Mouse (Mus musculus): ENCODE data around the gene Ddx23.

The Ddx23 gene

DNA sequence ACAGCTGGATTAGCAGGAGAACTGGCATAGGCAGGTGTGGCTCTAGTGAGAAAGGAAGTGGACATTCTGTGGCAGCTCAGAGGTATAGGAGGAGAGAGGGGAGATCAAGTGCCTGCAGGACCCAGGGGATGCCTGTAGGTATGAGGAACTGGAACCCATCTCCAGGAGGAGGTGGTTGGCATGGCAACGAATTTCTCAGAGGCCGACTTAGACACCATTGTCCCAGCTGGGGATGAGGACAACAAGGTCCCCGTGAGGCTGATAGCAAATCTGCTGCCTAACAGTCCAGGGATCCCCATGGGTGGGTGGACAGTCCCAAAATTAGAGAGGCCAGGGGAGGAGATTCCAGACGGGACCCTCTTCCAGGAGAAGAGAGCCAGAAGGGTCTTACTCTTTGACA, 29.8 kb downstream of the Ddx23 start:
- DNase-seq (ENCODE audit: low spot score in 2 of 2): no peak

- DNase-seq (ENCODE audit: low spot score in 2 of 2): peak in 1 of 2 experiments; percentile 69
These were observed 30.5 kb downstream of the Ddx23 start for GRCm38 (mm10) chr15:98632107-98632744.

DNA sequence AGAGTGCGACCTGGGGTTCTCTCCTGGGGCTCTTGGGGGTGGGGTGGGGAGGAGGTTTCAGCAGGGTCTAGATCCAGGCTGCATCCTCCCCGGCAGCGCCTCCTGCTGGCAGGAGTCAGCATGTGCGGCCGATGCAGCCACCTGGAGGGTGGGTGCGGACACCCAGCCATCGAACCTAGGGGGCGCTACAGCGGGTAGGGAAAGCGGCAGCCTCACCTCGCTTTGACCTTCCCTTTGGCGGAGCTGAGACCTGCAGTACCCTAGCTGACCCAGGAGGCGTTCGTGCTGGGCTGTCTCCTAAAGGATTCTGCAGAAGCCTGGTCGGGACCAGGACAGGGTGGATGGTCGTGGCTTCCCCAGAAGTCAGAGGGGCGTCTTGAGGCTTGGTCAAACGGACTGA, 31.2 kb downstream of the Ddx23 start:
- DNase-seq (ENCODE audit: low spot score in 2 of 2): no peak

DNA sequence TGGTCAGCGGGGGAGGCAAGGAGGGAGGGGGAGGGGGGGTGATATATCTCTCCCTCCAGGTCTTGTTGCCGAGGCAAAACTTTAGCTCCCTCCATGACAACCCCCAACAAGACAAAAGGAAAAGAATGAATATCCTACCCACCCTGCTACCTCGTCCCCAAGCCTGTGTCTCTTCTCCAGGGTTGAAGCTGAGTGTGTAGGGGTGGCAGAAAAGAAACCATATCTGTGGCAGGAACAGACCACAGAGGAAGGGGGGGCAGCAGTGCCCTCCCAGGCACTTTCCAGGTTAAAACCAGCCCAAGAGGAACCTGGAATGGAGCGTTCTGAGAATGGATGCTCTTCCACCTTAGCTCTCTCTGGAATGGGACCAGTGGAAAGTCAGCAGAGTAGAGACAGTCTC, 32.2 kb downstream of the Ddx23 start, which contains the start of gene Cacnb3:
Gene Cacnb3 (plus strand): TSS at position 301 of the 400 bp plus-strand sequence.
- no peak for DNase-seq (ENCODE audit: low spot score in 2 of 2)

DNA sequence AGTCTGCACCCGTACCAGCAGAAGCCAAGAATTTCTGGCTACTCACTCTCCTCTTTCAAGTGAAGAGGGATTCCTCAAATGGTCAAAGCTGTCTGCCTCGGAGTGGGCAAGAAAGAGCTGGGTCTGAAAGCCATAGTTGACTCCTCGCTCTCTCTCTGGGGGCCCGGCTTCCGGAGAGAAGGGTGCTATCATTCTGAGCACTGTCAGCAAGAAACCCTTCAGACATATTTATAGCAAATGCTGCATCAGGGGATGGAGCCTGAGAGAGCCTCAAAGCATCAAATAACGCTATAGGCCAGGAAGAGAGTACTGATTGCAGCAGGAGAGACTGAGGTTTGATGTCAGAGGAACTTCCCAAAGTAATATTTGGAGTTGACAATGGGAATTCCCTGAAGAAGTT, 33.2 kb downstream of the Ddx23 start:
- DNase-seq (ENCODE audit: low spot score in 2 of 2): no peak

DNA sequence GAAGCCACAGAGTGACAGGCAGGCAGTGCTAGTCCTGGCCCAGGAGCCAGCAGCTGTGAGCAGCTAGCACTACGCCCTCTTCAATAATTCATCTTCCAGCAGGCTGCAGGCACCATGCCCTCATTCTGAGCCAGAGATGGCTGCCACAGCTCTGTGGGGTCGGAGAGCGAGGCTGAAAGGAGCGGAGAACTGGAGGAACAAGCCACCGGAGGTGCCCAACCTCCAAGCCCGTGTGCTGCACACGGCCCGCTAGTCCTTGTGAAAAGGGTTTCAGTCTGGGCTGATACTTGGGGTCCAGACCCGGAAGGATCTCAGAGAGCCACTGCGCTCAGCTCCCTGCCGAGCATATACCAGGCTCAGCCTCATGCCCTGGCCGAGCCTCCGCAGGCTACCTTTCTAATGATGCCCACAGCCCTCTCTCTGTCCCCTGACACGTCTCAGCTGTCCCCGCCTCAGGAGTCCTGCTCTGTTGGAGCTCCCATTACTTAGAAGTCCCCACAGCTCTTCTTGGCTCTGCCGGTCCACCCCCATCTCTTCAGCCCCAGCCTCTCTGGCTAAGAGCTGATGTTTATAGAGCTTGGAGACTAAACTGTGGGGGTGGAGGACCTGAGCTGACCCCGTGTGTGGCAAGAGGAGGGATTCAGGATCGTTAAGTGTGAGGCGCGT, 34.0 kb downstream of the Ddx23 start:
- no peak for DNase-seq (ENCODE audit: low spot score in 2 of 2)

DNA sequence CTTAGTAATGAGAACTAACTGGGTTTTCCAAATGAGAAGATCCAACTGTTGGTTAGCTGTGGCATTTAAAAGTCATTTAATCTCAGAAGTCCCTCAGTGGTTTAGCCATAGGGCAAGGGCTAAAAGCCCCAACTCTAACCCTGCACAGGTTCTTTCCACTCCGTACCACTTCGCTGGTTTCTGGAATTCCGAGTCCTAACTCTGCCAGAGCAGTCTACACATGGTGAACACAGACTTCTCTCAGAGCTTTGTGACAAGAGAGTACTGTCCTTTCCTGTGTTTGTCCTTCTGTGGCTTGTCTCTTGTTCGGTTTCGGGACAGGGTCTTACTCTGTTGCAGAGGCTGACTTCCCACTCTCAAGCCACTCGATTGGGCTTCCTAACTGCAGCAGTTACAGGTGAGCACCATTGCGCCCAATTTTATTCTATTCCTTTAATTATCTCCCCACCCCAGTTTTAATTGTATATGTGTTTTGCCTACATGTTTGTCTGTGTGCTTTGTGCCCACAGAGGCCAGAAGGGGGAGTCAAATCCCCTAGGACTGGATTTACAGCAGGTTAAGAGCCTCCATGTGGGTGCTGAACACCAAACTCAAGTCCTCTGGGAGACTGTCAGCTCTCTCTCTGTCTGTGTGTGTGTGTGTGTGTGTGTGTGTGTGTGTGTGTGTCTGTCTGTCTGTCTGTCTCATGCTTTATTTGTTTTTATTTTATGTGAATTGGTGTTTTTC, 36.0 kb downstream of the Ddx23 start:
- DNase-seq (ENCODE audit: low spot score in 2 of 2): no peak

GRCm38 (mm10) chr15:98626078-98626477, 36.6 kb downstream of the Ddx23 start:
- DNase-seq (ENCODE audit: low spot score in 2 of 2): no peak

DNA sequence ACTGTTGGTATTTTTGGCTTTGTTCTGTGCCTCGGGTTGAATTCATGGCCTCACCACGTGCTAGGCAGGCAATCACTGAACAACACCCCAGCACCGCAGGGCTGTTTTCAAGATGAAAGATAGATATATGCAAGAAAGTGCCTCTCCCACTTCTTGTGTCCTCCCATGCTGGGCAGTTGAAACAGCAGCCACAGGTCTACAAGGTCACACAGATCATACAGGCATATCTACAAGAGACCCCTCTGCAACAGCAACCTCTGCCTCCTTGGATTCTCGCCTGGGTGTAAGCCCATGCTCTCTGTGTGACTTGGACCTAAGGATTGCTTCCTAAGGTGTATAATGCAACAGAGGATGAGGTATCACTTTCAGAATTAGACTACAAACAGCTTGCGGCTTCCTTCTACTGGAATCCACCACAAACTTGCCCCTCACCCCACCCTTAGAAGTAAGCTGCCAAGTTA, 39.3 kb downstream of the Ddx23 start:
- no peak for DNase-seq (ENCODE audit: low spot score in 2 of 2)

DNA sequence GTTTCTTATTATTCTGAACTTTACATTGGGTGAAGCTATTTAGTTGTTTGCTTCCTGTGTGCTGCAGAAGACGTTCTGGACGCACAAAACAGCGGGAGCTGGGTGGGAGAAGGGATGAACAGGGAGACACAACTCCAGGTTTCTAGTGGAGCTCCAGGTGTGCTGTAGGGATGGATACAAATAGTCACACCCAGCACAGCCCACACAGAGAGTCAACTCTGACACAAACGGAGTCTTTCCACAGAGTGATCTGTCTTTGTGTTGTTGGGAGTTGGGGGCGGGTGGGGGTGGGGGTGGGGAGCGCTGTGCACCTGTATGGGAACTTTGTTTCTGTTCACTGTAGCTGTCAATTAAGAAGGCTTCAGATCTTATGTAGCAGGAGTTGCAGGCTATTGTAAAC, 40.0 kb downstream of the Ddx23 start:
- no peak for DNase-seq (ENCODE audit: low spot score in 2 of 2)

DNA sequence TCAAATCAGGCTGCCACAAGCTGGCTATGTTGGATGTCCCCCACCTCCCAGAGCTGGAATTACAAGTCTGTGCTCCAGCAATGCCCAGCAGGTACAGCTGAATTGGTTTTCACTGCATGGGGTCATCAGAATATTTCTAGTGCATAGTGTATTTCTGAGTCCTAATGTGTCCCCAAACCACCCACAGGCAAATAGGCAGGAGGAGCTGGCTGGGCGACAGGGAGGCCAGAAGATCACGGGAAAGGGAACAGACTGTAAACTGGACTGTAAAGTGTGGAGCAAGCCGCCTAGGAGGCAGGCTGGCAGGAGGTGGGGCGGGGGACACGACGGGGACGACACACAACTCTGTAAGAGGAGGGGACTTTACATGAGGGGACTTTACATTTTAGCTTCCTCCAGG, 40.5 kb downstream of the Ddx23 start:
- no peak for DNase-seq (ENCODE audit: low spot score in 2 of 2)

DNA sequence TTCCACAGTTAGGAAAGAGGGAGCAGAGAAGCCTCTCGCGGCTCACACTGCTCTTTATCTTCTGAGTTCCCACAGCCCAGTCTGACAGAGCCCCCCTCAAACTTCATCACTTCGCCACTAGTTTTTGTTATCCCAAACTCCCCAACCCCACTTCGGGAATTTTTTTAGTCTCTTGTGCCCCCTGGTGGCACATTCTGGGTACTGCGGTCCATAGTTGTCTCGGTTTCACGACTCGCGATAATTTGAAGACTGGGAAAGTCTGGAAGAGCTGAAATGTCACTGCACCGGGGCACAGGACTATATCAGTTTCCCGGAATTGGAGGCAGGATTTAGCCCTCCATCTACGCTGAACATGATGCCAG, 45.5 kb downstream of the Ddx23 start:
- DNase-seq (ENCODE audit: low spot score in 2 of 2): peak; percentile 80 to 86

DNA sequence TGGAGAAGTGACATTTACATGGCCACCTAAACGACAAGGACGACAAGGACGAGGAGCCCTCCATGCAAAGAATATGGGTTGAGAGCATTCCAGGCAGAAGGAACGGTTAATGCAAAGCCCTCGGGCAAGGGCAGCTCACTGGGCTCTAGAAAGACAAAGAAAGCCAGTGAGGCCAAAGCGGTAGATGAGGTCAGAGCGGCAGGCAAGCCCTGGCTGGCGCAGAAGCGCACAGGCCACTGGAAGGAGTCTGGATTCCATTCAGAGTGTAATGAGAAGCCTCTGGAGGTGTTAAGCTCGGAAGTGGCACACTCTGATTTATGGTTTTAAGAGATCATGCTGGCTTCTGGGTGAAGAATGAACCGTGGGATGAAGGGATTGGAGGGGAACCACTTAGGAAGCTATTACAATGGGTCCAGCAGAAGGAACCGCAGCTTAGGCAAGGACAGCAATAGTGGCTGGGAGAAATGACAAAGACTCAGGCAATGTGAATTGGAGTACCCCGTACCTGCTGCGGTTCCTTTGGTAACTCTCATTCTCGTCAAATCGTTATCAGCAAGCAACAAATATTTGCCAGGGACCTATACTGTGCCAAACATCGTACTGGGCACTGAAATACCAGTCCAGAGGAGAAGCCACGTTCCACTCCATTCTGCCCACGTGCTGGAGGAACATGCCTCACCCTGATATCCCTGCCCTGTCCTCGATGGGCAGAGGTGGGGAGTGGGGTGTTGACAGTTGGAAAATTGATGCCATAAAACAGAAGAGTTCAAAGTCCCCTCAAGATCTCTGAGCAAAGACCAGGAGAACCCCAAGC, 46.1 kb downstream of the Ddx23 start:
- no peak for DNase-seq (ENCODE audit: low spot score in 2 of 2)

GRCm38 (mm10) chr15:98615751-98616150, 46.9 kb downstream of the Ddx23 start:
- DNase-seq (ENCODE audit: low spot score in 2 of 2): no peak

DNA sequence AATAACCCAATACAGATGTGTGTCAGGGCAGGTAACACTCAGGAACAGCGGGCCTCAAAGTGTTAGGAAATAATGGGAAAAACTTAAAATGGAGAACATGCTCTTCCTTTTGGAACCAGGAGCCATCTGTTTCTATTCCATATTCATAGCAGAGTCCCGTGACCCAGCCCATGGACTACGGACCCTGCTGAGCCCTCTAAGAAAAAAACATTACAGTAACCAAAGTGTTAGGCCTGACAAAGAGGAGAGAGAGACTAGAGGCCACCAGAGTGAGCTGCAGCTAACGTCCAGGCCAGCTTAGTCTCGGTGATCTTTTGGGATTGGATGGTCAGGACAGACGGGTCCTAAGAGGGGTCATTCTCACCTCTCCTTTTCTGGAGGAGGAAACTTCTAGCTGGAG, 47.7 kb downstream of the Ddx23 start:
- no peak for DNase-seq (ENCODE audit: low spot score in 2 of 2)

DNA sequence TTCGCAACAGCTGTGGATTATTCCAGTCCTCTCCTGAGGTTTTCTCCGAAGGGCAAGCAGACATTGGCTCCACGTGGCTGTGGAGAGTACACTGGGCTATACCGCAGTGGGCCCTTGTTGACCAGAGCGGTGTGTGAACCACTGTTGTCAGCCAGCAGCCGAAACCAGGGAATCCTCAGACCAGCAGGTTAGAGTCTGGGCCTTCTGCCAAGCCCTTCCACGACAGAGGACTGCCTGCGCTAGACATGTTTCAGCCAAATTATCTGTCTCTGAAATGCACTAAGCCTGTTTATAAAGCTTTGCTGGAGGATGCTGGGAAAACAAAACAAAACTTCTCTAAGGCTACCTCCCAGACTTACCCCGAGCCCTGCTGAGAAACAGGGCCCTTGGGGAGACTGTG, 48.1 kb downstream of the Ddx23 start:
- DNase-seq (ENCODE audit: low spot score in 2 of 2): no peak

DNA sequence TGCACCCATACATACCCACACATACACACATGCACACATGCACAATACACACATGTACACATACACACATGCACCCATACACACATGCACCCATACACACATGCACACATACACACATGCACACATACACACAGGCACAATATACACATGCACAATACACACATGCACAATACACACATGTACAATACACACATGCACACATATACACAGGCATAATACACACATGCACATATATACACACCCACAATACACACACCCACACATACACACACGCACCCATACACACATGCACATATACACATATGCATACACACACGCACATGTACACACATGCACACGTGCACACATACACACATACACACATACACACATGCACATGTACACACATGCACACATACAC, 50.5 kb downstream of the Ddx23 start:
- no peak for DNase-seq (ENCODE audit: low spot score in 2 of 2)

DNA sequence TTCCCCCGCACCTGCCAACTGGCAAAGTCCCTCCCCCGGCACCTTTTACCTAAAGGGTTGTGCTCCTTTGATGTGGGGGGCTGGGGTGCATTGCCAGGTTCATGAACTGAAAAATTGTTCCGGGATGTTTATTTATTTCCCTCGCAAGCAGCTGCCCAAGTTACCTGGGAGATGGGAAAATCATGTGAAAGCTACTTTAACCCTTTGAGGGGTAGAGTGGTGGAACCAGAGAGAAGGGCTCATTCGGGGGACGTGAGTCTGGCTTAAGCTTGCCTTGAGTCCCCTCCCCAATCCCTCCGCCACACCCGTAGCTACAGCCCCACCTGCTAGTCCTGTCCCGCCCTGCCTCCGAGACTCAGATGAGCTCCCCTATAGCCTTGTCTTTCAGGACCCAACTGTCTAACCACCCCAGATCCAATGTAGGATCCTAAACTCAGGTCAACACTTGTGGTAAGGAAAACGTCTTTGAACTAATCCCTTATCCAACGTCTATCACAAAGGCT, 52.5 kb downstream of the Ddx23 start:
- no peak for DNase-seq (ENCODE audit: low spot score in 2 of 2)

GRCm38 (mm10) chr15:98609331-98610130, 53.2 kb downstream of the Ddx23 start, which contains the start of gene Adcy6:
Adcy6 (minus strand) TSS chr15:98610076.
- peak; percentile 60 to 71 for DNase-seq (ENCODE audit: low spot score in 2 of 2)

- no peak for DNase-seq (ENCODE audit: low spot score in 2 of 2)
These were observed 53.9 kb downstream of the Ddx23 start for GRCm38 (mm10) chr15:98608784-98609250.

All from right cerebral cortex, adult 2 months (tissue).